Mouse (Mus musculus): ENCODE data around the gene Pfkfb1.

Pfkfb1 gene

GRCm38 (mm10) chrX:150662809-150663208 is 74.8 kb downstream of the Pfkfb1 start:
- no peak for DNase-seq (ENCODE audit: extremely low read depth, insufficient read length, low spot score)

- DNase-seq (ENCODE audit: extremely low read depth, insufficient read length, low spot score), result no peak
Observed at GRCm38 (mm10) chrX:150677505-150677904, 89.5 kb downstream of the Pfkfb1 start.

Data from 3134 (cell line).